Mouse (Mus musculus) liver, embryonic 12.5 days (tissue): Measurements from ENCODE around the gene Ehmt1. TPM values are rescaled to one million over a fixed set of nuclear protein-coding genes. Genes with fewer than 3 reads are reported as not detected.
A peak's percentile ranks its signal among the peaks of the same experiment; 100 is the strongest.
"Not testable (repeated sequence)": the region's sequence is repeated elsewhere in the genome, so short reads cannot be mapped to it uniquely, and the experiment has no call there.

Experiments used
- ATAC-seq: fragments of 200-750 bp; cut with Nextera tagmentation; 2 replicates; pipeline ENCODE4 v1.8.0; 2017; ENCODE audit warnings: moderate number of reproducible peaks, mild to moderate bottlenecking, moderate library complexity
- H3K27ac ChIP-seq: fragments of 300-500 bp; sonication (generic); 2 replicates; pipeline ENCODE4 v1.5.1; 2016; ENCODE audit warnings: mild to moderate bottlenecking
- H3K27me3 ChIP-seq: fragments of 300-500 bp; sonication (generic); replicated peaks from 2 replicates; pipeline ENCODE4 v1.6.1; 2016; ENCODE audit warnings: mild to moderate bottlenecking, moderate library complexity
- H3K36me3 ChIP-seq: fragments of 300-500 bp; sonication (generic); 2 replicates; pipeline ENCODE4 v1.6.1; 2016; ENCODE audit warnings: mild to moderate bottlenecking, moderate library complexity
- H3K4me1 ChIP-seq: fragments of 300-500 bp; sonication (generic); 2 replicates; pipeline ENCODE4 v1.6.1; 2016
- H3K4me2 ChIP-seq: fragments of 300-500 bp; sonication (generic); 2 replicates; pipeline ENCODE4 v1.6.1; 2016; ENCODE audit warnings: mild to moderate bottlenecking, moderate library complexity
- H3K4me3 ChIP-seq: fragments of 300-500 bp; sonication (generic); 2 replicates; pipeline ENCODE4 v1.5.1; 2016; ENCODE audit warnings: mild to moderate bottlenecking, moderate library complexity
- H3K9ac ChIP-seq: fragments of 300-500 bp; sonication (generic); 2 replicates; pipeline ENCODE4 v1.6.1; 2016; ENCODE audit warnings: mild to moderate bottlenecking, moderate library complexity
- H3K9me3 ChIP-seq: fragments of 300-500 bp; sonication (generic); replicated peaks from 2 replicates; pipeline ENCODE4 v1.6.1; 2016; ENCODE audit warnings: mild to moderate bottlenecking, moderate library complexity
- WGBS: fragments of 180-500 bp; shearing (Covaris S2); methylation state at CpG from one replicate; pipeline ENCODE4 v1.1.7; 2016; ENCODE audit not compliant: insufficient replicate concordance; 5-methylcytosine and 5-hydroxymethylcytosine counted together
- polyA plus RNA-seq: library from polyadenylated mRNA; unstranded; fragments of >200 nt; fragmentation: Nextera tagmentation; extraction: Ambion mirVana; gene quantifications from 2 replicates; pipeline ENCODE4 v1.2.1, GENCODE M21; 2016

Gene Ehmt1
- 30.7 and 31.7 TPM in 2 replicates for polyA plus RNA-seq

- H3K9ac ChIP-seq: peak within 1 kb of the TSS; percentile 97
- ATAC-seq: peak; percentile 98
- peaks cover 22% of the 10 kb centered on the region for H3K4me1 ChIP-seq
- H3K27me3 ChIP-seq: no peaks in the 10 kb centered on the region
- H3K9me3 ChIP-seq: no peaks in the 10 kb centered on the region
- peak within 1 kb of the TSS; percentile 76 for H3K4me2 ChIP-seq
- WGBS: 0% methylated on average over 87 of the region's 112 CpGs
- peak within 1 kb of the TSS; percentile 99 for H3K4me3 ChIP-seq
- peak within 1 kb of the TSS; percentile 89 for H3K27ac ChIP-seq
- H3K36me3 ChIP-seq: no peaks in the 10 kb centered on the region
These were observed at the start of gene Ehmt1 for GRCm38 (mm10) chr2:24918930-24919838. Gene Ehmt1 (minus strand): TSS chr2:24919614.

DNA sequence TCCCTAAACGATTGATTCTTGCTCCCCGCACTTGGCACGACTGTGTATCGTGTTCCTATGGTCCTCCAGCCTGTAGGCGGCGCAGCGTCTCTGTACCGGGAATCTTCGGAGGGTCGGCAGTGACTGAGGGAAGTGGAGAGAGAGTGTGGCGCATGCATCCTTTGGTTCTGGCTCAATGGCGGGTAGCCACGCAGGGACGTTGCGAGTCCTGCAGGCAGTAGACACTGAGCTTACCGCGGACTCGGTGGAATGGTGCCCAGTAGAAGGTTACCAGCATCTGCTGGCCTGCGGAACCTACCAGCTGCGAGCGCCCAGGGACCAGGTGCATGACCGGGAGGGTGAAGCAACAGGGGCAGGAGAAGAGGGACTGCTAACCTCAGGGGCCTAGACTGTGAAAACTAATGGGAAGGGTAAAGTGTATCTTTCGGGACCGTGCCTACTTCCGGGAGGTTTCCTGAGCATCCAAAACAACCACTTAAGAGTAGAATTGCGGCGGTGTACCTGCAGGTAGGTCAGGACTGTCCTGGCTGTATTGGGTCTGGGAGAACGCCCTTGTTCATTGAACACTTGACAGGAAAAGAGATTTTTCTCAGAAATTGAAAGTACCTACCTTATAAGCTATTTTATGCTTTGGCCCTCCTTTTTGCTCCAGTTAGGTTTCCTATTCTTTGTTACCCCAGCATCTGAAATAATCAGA lies 43.0 kb upstream of the Ehmt1 start, which contains the start of gene Dph7:
Gene Dph7, plus strand, starts transcription at position 97 of the 697 bp plus-strand sequence.
- 1% methylated on average over 28 of the region's 28 CpGs for WGBS
- no peaks in the 10 kb centered on the region for H3K27me3 ChIP-seq
- peak within 1 kb of the TSS; percentile 68; the same call in 1 of the 2 replicates for H3K27ac ChIP-seq
- peaks cover 15% of the 10 kb centered on the region for H3K4me1 ChIP-seq
- H3K4me2 ChIP-seq: peak within 1 kb of the TSS; percentile 79
- peak; percentile 88 for ATAC-seq
- peak within 1 kb of the TSS; percentile 84 for H3K9ac ChIP-seq
- H3K4me3 ChIP-seq: peak within 1 kb of the TSS; percentile 83
- H3K9me3 ChIP-seq: no peaks in the 10 kb centered on the region
- peaks cover 71% of the 10 kb centered on the region for H3K36me3 ChIP-seq

- Histone ChIP-seq H3K27ac (no peak overlapping the region), H3K4me1 (peaks cover 15% of the 10 kb centered on the region), H3K9ac (no peak overlapping the region), H3K4me2 (no peak overlapping the region), H3K27me3 (no peaks in the 10 kb centered on the region), H3K4me3 (no peak overlapping the region), H3K36me3 (peaks cover 75% of the 10 kb centered on the region), H3K9me3 (no peaks in the 10 kb centered on the region)
- WGBS: 41% methylated on average over 3 of the region's 3 CpGs
- ATAC-seq: no peak
These were observed 41.5 kb upstream of the Ehmt1 start for GRCm38 (mm10) chr2:24960910-24961309.

- H3K4me1 ChIP-seq: peaks cover 59% of the 10 kb centered on the region
- H3K27ac ChIP-seq: peak overlapping the region; percentile 80
- H3K27me3 ChIP-seq: no peaks in the 10 kb centered on the region
- no peaks in the 10 kb centered on the region for H3K9me3 ChIP-seq
- peak overlapping the region; percentile 21 for H3K4me3 ChIP-seq
- H3K36me3 ChIP-seq: peaks cover 63% of the 10 kb centered on the region
- 27% methylated on average over 4 of the region's 4 CpGs for WGBS
- H3K4me2 ChIP-seq: peak overlapping the region; percentile 99
- peak overlapping the region; percentile 50; the same call in 1 of the 2 replicates for H3K9ac ChIP-seq
- ATAC-seq: peak; percentile 59
These were observed 33.2 kb upstream of the Ehmt1 start for GRCm38 (mm10) chr2:24952537-24953055.

DNA sequence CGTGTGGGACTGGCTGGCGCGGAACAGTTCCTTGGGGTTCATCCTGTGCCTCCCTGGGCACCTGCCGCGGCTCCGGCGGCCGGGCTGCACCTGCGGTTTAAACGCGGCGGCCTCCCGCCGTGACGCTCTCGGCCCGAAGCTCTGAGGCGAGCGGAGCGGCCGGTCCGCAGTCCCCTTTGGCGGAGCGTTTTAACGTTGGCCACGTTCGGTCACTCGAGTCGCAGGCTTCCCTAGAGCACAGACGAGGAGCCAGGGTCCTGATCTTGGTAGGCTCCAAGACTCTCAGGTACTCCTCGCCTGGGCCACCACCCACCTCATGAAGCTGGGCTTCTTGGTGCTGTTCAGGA lies 30.7 kb upstream of the Ehmt1 start:
- peak overlapping the region; percentile 89 for H3K9ac ChIP-seq
- H3K4me3 ChIP-seq: peak overlapping the region; percentile 95
- peak overlapping the region; percentile 99 for H3K4me2 ChIP-seq
- no peaks in the 10 kb centered on the region for H3K9me3 ChIP-seq
- 0% methylated on average over 30 of the region's 31 CpGs for WGBS
- H3K27me3 ChIP-seq: no peaks in the 10 kb centered on the region
- peaks cover 39% of the 10 kb centered on the region for H3K36me3 ChIP-seq
- peaks cover 55% of the 10 kb centered on the region for H3K4me1 ChIP-seq
- H3K27ac ChIP-seq: peak overlapping the region; percentile 85
- ATAC-seq: no peak

DNA sequence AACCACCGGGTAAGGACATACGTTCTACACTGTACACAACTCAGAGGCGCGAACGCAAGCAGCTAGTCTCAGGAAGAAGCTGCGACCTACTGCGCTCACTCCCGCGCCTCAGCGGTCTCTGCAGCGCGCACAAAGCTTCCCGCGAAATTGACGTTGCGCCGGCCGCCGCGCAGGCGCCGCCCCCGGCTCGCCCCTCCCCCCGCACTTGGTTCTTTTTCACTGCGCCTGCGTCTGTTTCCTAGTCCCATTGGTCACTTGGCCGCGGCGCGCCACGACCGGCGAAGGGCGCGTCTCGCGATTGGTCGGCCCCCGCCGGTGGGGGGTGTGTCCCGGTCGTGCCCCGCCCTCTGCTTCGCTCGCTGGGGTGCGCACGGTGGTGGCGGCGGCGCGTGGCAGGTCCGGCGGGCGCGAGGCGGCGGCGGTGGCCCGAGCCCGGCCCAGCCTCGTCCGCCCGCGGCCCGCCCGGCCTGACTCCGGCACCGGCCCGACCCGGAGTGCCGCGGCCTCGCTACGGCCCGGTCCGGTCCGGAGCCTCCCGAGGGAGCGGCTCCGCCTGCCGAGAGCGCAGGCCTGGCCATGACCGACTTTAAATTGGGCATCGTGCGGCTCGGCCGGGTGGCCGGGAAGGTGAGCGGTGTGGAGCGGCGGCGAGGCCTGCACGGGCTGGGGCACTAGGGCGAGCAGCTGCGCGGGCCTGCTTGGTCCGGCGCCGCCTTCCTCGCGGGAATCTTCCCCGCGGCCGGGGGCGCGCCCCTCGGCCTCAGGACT lies 30.2 kb upstream of the Ehmt1 start, which contains the start of gene Zmynd19:
Gene Zmynd19, plus strand, starts transcription at position 372 of the 768 bp plus-strand sequence.
- peaks cover 49% of the 10 kb centered on the region for H3K4me1 ChIP-seq
- no peaks in the 10 kb centered on the region for H3K9me3 ChIP-seq
- ATAC-seq: peak; percentile 95
- H3K27ac ChIP-seq: peak within 1 kb of the TSS; percentile 85
- peak within 1 kb of the TSS; percentile 99 for H3K4me2 ChIP-seq
- peak within 1 kb of the TSS; percentile 89 for H3K9ac ChIP-seq
- no peaks in the 10 kb centered on the region for H3K27me3 ChIP-seq
- under 1% methylated on average over 104 of the region's 108 CpGs for WGBS
- H3K4me3 ChIP-seq: peak within 1 kb of the TSS; percentile 95
- H3K36me3 ChIP-seq: peaks cover 33% of the 10 kb centered on the region

- peaks cover 17% of the 10 kb centered on the region for H3K27me3 ChIP-seq
- H3K9me3 ChIP-seq, H3K9ac ChIP-seq, H3K36me3 ChIP-seq, H3K27ac ChIP-seq, H3K4me3 ChIP-seq, H3K4me1 ChIP-seq, ATAC-seq, H3K4me2 ChIP-seq: not testable (repeated sequence)
- WGBS: 25% methylated on average over 2 of the region's 2 CpGs
These were observed 24.9 kb upstream of the Ehmt1 start for GRCm38 (mm10) chr2:24944304-24944703.

- Histone ChIP-seq H3K9ac (no peak overlapping the region), H3K4me2 (no peak overlapping the region), H3K36me3 (no peaks in the 10 kb centered on the region), H3K9me3 (no peaks in the 10 kb centered on the region), H3K27ac (no peak overlapping the region), H3K27me3 (peaks cover 33% of the 10 kb centered on the region), H3K4me3 (no peak overlapping the region), H3K4me1 (no peaks in the 10 kb centered on the region)
- 46% methylated on average over 4 of the region's 4 CpGs for WGBS
- ATAC-seq: no peak
These were observed 22.7 kb upstream of the Ehmt1 start for GRCm38 (mm10) chr2:24942092-24942491.

GRCm38 (mm10) chr2:24935057-24935796 lies 15.8 kb upstream of the Ehmt1 start, which contains the start of gene Arrdc1:
Gene Arrdc1 (minus strand): TSS chr2:24935252.
- no peaks in the 10 kb centered on the region for H3K9me3 ChIP-seq
- H3K4me2 ChIP-seq: peak within 1 kb of the TSS; percentile 99
- peak within 1 kb of the TSS; percentile 91 for H3K27ac ChIP-seq
- peak; percentile 92 for ATAC-seq
- H3K27me3 ChIP-seq: peaks cover 25% of the 10 kb centered on the region; the same call in 1 of the 2 replicates
- peaks cover 24% of the 10 kb centered on the region for H3K4me1 ChIP-seq
- H3K9ac ChIP-seq: peak within 1 kb of the TSS; percentile 85
- no peaks in the 10 kb centered on the region for H3K36me3 ChIP-seq
- peak within 1 kb of the TSS; percentile 77 for H3K4me3 ChIP-seq
- WGBS: under 1% methylated on average over 48 of the region's 49 CpGs

GRCm38 (mm10) chr2:24934441-24934963 lies 15.1 kb upstream of the Ehmt1 start:
- Histone ChIP-seq H3K9me3 (no peaks in the 10 kb centered on the region), H3K27me3 (peaks cover 18% of the 10 kb centered on the region; the same call in 1 of the 2 replicates), H3K27ac (peak overlapping the region; percentile 91), H3K4me3 (peak overlapping the region; percentile 77), H3K4me2 (peak overlapping the region; percentile 99), H3K4me1 (peaks cover 24% of the 10 kb centered on the region), H3K9ac (peak overlapping the region; percentile 85), H3K36me3 (no peaks in the 10 kb centered on the region)
- ATAC-seq: peak; percentile 73
- WGBS: 7% methylated on average over 19 of the region's 19 CpGs
